Mouse (Mus musculus): ENCODE data around the gene Apoc4.

The Apoc4 gene

GRCm38 (mm10) chr7:19629361-19629734 lies 51.9 kb downstream of the Apoc4 start, which contains the start of gene Relb:
Relb (minus strand) TSS chr7:19629438.
- peak; percentile 85 for DNase-seq (ENCODE audit: low read depth, low spot score)

DNA sequence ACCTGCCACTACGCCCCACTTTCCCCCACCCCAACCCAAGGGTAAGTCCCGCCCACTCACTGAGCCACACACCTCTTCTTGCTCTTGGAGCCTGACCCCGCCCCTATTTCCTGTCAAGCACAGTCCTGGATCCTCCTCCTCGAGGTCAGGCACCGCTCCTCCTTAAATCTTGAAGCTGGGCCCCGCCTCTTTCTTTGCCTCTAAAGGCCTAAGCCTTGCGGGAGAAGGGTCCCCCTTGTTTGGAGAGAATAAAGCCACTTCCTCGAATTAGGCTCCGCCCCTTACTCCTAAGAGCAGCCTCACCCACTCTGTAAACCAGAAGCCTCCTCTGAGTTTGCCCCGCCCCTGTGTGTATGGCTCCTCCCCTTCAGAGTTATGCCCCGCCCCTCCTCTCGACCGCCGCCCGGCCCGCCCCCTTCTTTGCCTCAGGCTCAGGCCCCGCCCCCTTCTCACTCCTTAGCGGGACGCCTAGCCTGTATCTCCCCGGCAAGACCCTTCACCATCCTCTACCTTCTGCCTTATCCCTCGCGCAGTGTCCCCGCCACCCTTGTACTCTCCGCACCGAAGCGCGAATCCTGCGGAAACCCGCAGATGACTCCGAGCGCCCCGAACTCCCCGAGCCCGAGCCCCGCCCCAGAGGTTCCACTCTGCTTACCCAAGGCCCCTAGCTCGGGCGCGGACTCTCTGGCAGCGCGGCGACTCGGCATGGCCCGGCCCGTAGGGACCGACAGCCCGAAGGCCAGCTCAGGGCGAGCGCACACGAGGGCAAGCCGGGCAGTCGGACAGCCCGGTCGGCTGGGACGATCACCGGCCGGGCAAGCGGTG lies 52.5 kb downstream of the Apoc4 start:
- DNase-seq (ENCODE audit: low read depth, low spot score): peak; percentile 98

DNA sequence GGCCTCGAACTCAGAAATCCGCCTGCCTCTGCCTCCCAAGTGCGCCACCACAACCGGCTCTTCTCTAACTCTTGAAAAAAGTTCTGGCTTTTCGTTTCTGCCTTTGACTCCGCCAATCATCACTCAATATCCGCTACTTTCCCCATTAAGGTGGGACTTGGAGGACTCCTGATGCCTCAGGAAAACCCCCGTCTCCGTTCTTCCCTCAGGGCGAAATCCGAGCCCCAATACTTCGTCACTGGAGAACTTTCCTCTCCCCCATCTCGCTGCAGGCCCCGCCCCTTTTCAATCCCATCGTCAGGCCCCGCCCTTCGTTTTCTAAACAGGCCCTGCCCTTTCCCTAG lies 53.1 kb downstream of the Apoc4 start:
- DNase-seq (ENCODE audit: low read depth, low spot score): no peak
